Mouse (Mus musculus) lung, embryonic 14.5 days (tissue): ENCODE measurements around the gene 1700017N19Rik. TPM values are rescaled to one million over a fixed set of nuclear protein-coding genes. Genes with fewer than 3 reads are reported as not detected.
A peak's percentile ranks its signal among the peaks of the same experiment; 100 is the strongest.

Source experiments
- ATAC-seq: fragments of 200-750 bp; cut with Nextera tagmentation; 2 replicates; pipeline ENCODE4 v1.8.0; 2017; ENCODE audit warnings: mild to moderate bottlenecking, moderate TSS enrichment, moderate library complexity; ENCODE audit not compliant: insufficient read depth
- DNase-seq: peaks from one replicate; pipeline ENCODE4 v3.0.0-alpha.2; 2015
- H3K27ac ChIP-seq: fragments of 300-500 bp; sonication (generic); 2 replicates; pipeline ENCODE4 v1.5.1; 2014; ENCODE audit warnings: low read depth, mild to moderate bottlenecking, moderate library complexity
- H3K27me3 ChIP-seq: fragments of 300-500 bp; sonication (generic); 2 replicates; pipeline ENCODE4 v1.6.1; 2014; ENCODE audit warnings: low read length, control low read depth; ENCODE audit not compliant: insufficient read depth
- H3K36me3 ChIP-seq: fragments of 300-500 bp; sonication (generic); 2 replicates; pipeline ENCODE4 v1.6.1; 2014; ENCODE audit warnings: control low read depth; ENCODE audit not compliant: insufficient read depth
- H3K4me1 ChIP-seq: fragments of 300-500 bp; sonication (generic); 2 replicates; pipeline ENCODE4 v1.6.1; 2014; ENCODE audit warnings: antibody characterized with exemption, control low read depth; ENCODE audit not compliant: insufficient read depth
- H3K4me2 ChIP-seq: fragments of 300-500 bp; sonication (generic); 2 replicates; pipeline ENCODE4 v1.6.1; 2014; ENCODE audit warnings: mild to moderate bottlenecking
- H3K4me3 ChIP-seq: fragments of 300-500 bp; sonication (generic); 2 replicates; pipeline ENCODE4 v1.5.1; 2014; ENCODE audit warnings: low read depth, low read length
- H3K9ac ChIP-seq: fragments of 300-500 bp; sonication (generic); 2 replicates; pipeline ENCODE4 v1.6.1; 2014
- H3K9me3 ChIP-seq: fragments of 300-500 bp; sonication (generic); 2 replicates; pipeline ENCODE4 v1.6.1; 2016; ENCODE audit warnings: low read depth, low read length, control low read depth
- CTCF ChIP-seq: IDR thresholded peaks from 2 replicates; pipeline ENCODE4 v1.5.1; 2016; ENCODE audit warnings: antibody characterized with exemption, low read depth
- WGBS: fragments of 180-500 bp; shearing (Covaris S2); extraction: QIAGEN DNeasy Blood & Tissue Kit; methylation state at CpG from one replicate; pipeline ENCODE4 v1.1.7; 2014; 5-methylcytosine and 5-hydroxymethylcytosine counted together
- polyA plus RNA-seq: library from polyadenylated mRNA; unstranded; fragments of >200 nt; fragmentation: Nextera tagmentation; extraction: Ambion mirVana; gene quantifications from 2 replicates; pipeline ENCODE4 v1.2.1, GENCODE M21; 2014

1700017N19Rik gene
- polyA plus RNA-seq, 1 experiment from 2014 or later = not detected

GRCm38 (mm10) chr10:100619474-100619873, 29.2 kb downstream of the 1700017N19Rik start:
- Histone ChIP-seq H3K9me3 (no peaks in the 10 kb centered on the region), H3K4me2 (no peak overlapping the region), H3K9ac (no peak overlapping the region), H3K27me3 (no peaks in the 10 kb centered on the region), H3K27ac (no peak overlapping the region), H3K36me3 (no peaks in the 10 kb centered on the region), H3K4me3 (no peak overlapping the region), H3K4me1 (no peaks in the 10 kb centered on the region)
- WGBS = 80% methylated on average over 7 of the region's 7 CpGs
- TF ChIP-seq CTCF = no peak
- ATAC-seq (no peak), DNase-seq (no peak)

- WGBS = 91% methylated on average over 12 of the region's 12 CpGs
- TF ChIP-seq CTCF = no peak
- no peak for ATAC-seq
These were observed 29.8 kb downstream of the 1700017N19Rik start for GRCm38 (mm10) chr10:100620040-100620439.

GRCm38 (mm10) chr10:100622494-100622893, 32.2 kb downstream of the 1700017N19Rik start:
- no peaks in the 10 kb centered on the region for H3K9me3 ChIP-seq
- DNase-seq = no peak
- ATAC-seq = no peak
- WGBS = 57% methylated on average over 3 of the region's 3 CpGs
- H3K4me2 ChIP-seq = no peak overlapping the region
- H3K27ac ChIP-seq = no peak overlapping the region
- no peak for TF ChIP-seq CTCF
- H3K27me3 ChIP-seq = no peaks in the 10 kb centered on the region
- no peak overlapping the region for H3K9ac ChIP-seq
- H3K36me3 ChIP-seq = no peaks in the 10 kb centered on the region
- no peaks in the 10 kb centered on the region for H3K4me1 ChIP-seq
- no peak overlapping the region for H3K4me3 ChIP-seq

More at GRCm38 (mm10) chr10:100620040-100620439, 29.8 kb downstream of the 1700017N19Rik start:
- H3K9ac ChIP-seq = no peak overlapping the region
- no peak overlapping the region for H3K4me2 ChIP-seq
- no peaks in the 10 kb centered on the region for H3K4me1 ChIP-seq
- no peak overlapping the region for H3K4me3 ChIP-seq
- no peak for DNase-seq
- no peaks in the 10 kb centered on the region for H3K9me3 ChIP-seq
- no peak overlapping the region for H3K27ac ChIP-seq
- no peaks in the 10 kb centered on the region for H3K36me3 ChIP-seq
- no peaks in the 10 kb centered on the region for H3K27me3 ChIP-seq

GRCm38 (mm10) chr10:100629762-100630438, 39.6 kb downstream of the 1700017N19Rik start:
- 22% methylated on average over 20 of the region's 20 CpGs for WGBS
- Histone ChIP-seq H3K36me3 (no peaks in the 10 kb centered on the region), H3K4me2 (peak overlapping the region; percentile 46), H3K27ac (no peak overlapping the region), H3K9me3 (no peaks in the 10 kb centered on the region), H3K9ac (no peak overlapping the region), H3K4me3 (peak overlapping the region; percentile 4; the same call in 1 of the 2 replicates), H3K4me1 (no peaks in the 10 kb centered on the region), H3K27me3 (no peaks in the 10 kb centered on the region)
- peak; percentile 89 for DNase-seq
- peak; percentile 77 for TF ChIP-seq CTCF
- peak; percentile 41; the same call in 1 of the 2 replicates for ATAC-seq

GRCm38 (mm10) chr10:100642887-100643286, 52.6 kb downstream of the 1700017N19Rik start:
- no peak overlapping the region for H3K4me2 ChIP-seq
- H3K27me3 ChIP-seq = no peaks in the 10 kb centered on the region

GRCm38 (mm10) chr10:100645331-100645935, 55.1 kb downstream of the 1700017N19Rik start:
- DNase-seq (no peak), ATAC-seq (no peak)
- no peaks in the 10 kb centered on the region for H3K9me3 ChIP-seq
- no peaks in the 10 kb centered on the region for H3K36me3 ChIP-seq
- H3K27ac ChIP-seq = no peak overlapping the region
- WGBS = 78% methylated on average over 4 of the region's 4 CpGs
- H3K9ac ChIP-seq = no peak overlapping the region
- no peak for TF ChIP-seq CTCF
- H3K27me3 ChIP-seq = no peaks in the 10 kb centered on the region
- no peak overlapping the region for H3K4me3 ChIP-seq
- H3K4me1 ChIP-seq = no peaks in the 10 kb centered on the region
- no peak overlapping the region for H3K4me2 ChIP-seq

More at GRCm38 (mm10) chr10:100642887-100643286, 52.6 kb downstream of the 1700017N19Rik start:
- Histone ChIP-seq H3K9me3 (no peaks in the 10 kb centered on the region), H3K36me3 (no peaks in the 10 kb centered on the region), H3K4me1 (no peaks in the 10 kb centered on the region), H3K4me3 (no peak overlapping the region), H3K9ac (no peak overlapping the region), H3K27ac (no peak overlapping the region)
- no peak for TF ChIP-seq CTCF
- 61% methylated on average over 3 of the region's 3 CpGs for WGBS
- ATAC-seq = no peak
- DNase-seq = no peak

GRCm38 (mm10) chr10:100654183-100654582, 63.9 kb downstream of the 1700017N19Rik start:
- no peak overlapping the region for H3K4me3 ChIP-seq
- DNase-seq (no peak), ATAC-seq (no peak)
- H3K36me3 ChIP-seq = no peaks in the 10 kb centered on the region
- no peak for TF ChIP-seq CTCF
- H3K9ac ChIP-seq = no peak overlapping the region
- H3K27ac ChIP-seq = no peak overlapping the region
- H3K4me1 ChIP-seq = no peaks in the 10 kb centered on the region
- H3K4me2 ChIP-seq = no peak overlapping the region
- H3K27me3 ChIP-seq = no peaks in the 10 kb centered on the region
- H3K9me3 ChIP-seq = no peaks in the 10 kb centered on the region
